12 mouse cellular contexts compared by ENCODE assay signal in genomic region chr19:19058710-19059398, GRCm38 (mm10). TPM values are rescaled to one million over a fixed set of nuclear protein-coding genes. Genes with fewer than 3 reads are reported as not detected.
A peak's percentile ranks its signal among the peaks of the same experiment; 100 is the strongest.
DNase-seq lines count a peak whose midpoint lies in the region; ATAC-seq and TF ChIP-seq lines count a peak whose summit lies in the region.
"Had no signal": no experiment of that assay in that cellular context is flagged by ENCODE, and none has a peak within 500 bp of the region (broad histone marks: within the 10 kb centered on the region; RNA-seq: fewer than 3 reads in every experiment).

No protein-coding gene starts in this region.

- no peak overlapping the region for H3K4me3 ChIP-seq in forebrain, embryonic 16.5 days (replicated peaks; ENCODE audit: low read length)
- H3K4me3 ChIP-seq in midbrain, embryonic 14.5 days (replicated peaks; ENCODE audit: low read depth, low read length) = no peak overlapping the region
- no peak overlapping the region for H3K4me3 ChIP-seq in cerebellum, adult 2 months (replicated peaks; ENCODE audit: insufficient read depth, low read depth, low read length)
- H3K4me3 ChIP-seq: heart, embryonic 13.5 days; limb, embryonic 12.5 days had no signal

- no peak for TF ChIP-seq POLR2A in cerebellum, adult 2 months (IDR thresholded peaks at IDR 0.05; ENCODE audit: borderline replicate concordance, insufficient read depth, low read length)

- WGBS in forebrain, embryonic 16.5 days = 23% methylated on average over 10 of the region's 10 CpGs
- 24% methylated on average over 10 of the region's 10 CpGs for WGBS in midbrain, embryonic 14.5 days
- 64% methylated on average over 10 of the region's 10 CpGs for WGBS in cerebellum, adult 2 months

- H3K27me3 ChIP-seq in forebrain, embryonic 16.5 days (replicated peaks; ENCODE audit: control insufficient read depth, insufficient read depth, low read length) = no peaks in the 10 kb centered on the region
- H3K27me3 ChIP-seq in midbrain, embryonic 14.5 days (ENCODE audit: control insufficient read depth, insufficient read depth, low read length) = no peaks in the 10 kb centered on the region
- no peaks in the 10 kb centered on the region for H3K27me3 ChIP-seq in cerebellum, adult 2 months (ENCODE audit: control insufficient read depth, insufficient read depth, low read length)
- H3K27me3 ChIP-seq: heart, embryonic 13.5 days; limb, embryonic 12.5 days had no signal

- peak; percentile 55 for DNase-seq in Muller cell, postnatal 12 days (ENCODE audit: inconsistent ontology term)
- peak; percentile 13 for DNase-seq in brain, adult 2 months (ENCODE audit: low read depth, low spot score)
- peak; percentile 49 for DNase-seq in midbrain, embryonic 14.5 days
- DNase-seq in frontal cortex, postnatal 25 days (ENCODE audit: low spot score in 2 of 2) = no peak
- no peak for DNase-seq in thymus, postnatal 0 days (ENCODE audit: low spot score)
- no peak for DNase-seq in cerebellum, adult 2 months
- DNase-seq: adrenal gland, postnatal 36 days; cerebellum, adult 8-10 months; lung, adult 2 months had no signal

- no peaks in the 10 kb centered on the region for H3K9me3 ChIP-seq in forebrain, embryonic 16.5 days (ENCODE audit: control insufficient read depth, low read length)
- H3K9me3 ChIP-seq in midbrain, embryonic 14.5 days (ENCODE audit: control insufficient read depth, low read length) = no peaks in the 10 kb centered on the region
- H3K9me3 ChIP-seq: heart, embryonic 13.5 days; limb, embryonic 12.5 days had no signal

- TF ChIP-seq CTCF in cerebellum, adult 2 months (IDR thresholded peaks at IDR 0.05; ENCODE audit: borderline replicate concordance, insufficient read depth, low read depth, low read length) = no peak

- peaks cover 12% of the 10 kb centered on the region for H3K4me1 ChIP-seq in forebrain, embryonic 16.5 days (replicated peaks; ENCODE audit: control insufficient read depth, insufficient read depth, low read length)
- peaks cover 23% of the 10 kb centered on the region for H3K4me1 ChIP-seq in midbrain, embryonic 14.5 days (ENCODE audit: control insufficient read depth, insufficient read depth, low read length)
- H3K4me1 ChIP-seq in cerebellum, adult 2 months (ENCODE audit: control insufficient read depth, insufficient read depth, low read length) = no peaks in the 10 kb centered on the region
- H3K4me1 ChIP-seq: heart, embryonic 13.5 days; limb, embryonic 12.5 days had no signal

- H3K36me3 ChIP-seq in forebrain, embryonic 16.5 days (ENCODE audit: control insufficient read depth, insufficient read depth) = no peaks in the 10 kb centered on the region
- no peaks in the 10 kb centered on the region for H3K36me3 ChIP-seq in midbrain, embryonic 14.5 days (ENCODE audit: control insufficient read depth, insufficient read depth, low read length)
- H3K36me3 ChIP-seq: heart, embryonic 13.5 days; limb, embryonic 12.5 days had no signal

- ATAC-seq in forebrain, embryonic 16.5 days = peak; percentile 77
- ATAC-seq in midbrain, embryonic 14.5 days (ENCODE audit: low FRiP score, low TSS enrichment) = peak; percentile 67

- H3K9ac ChIP-seq in forebrain, embryonic 16.5 days (replicated peaks; ENCODE audit: low read depth, low read length) = no peak overlapping the region
- no peak overlapping the region; the same call in 1 of the 2 replicates for H3K9ac ChIP-seq in midbrain, embryonic 14.5 days (replicated peaks; ENCODE audit: low read length)
- H3K9ac ChIP-seq: heart, embryonic 13.5 days; limb, embryonic 12.5 days had no signal

- H3K27ac ChIP-seq in forebrain, embryonic 16.5 days (ENCODE audit: low read length) = no peak overlapping the region
- H3K27ac ChIP-seq in midbrain, embryonic 14.5 days (replicated peaks; ENCODE audit: low read depth, low read length) = 0 out of 2 replicates have a peak overlapping the region, but pooled peaks have one; percentile 46
- H3K27ac ChIP-seq in cerebellum, adult 2 months (ENCODE audit: insufficient read depth, low read length) = no peak overlapping the region
- H3K27ac ChIP-seq: heart, embryonic 13.5 days; limb, embryonic 12.5 days had no signal

- H3K4me2 ChIP-seq in forebrain, embryonic 16.5 days (ENCODE audit: low read length) = peak overlapping the region; percentile 28
- peak overlapping the region; percentile 37 for H3K4me2 ChIP-seq in midbrain, embryonic 14.5 days (ENCODE audit: low read length)
- H3K4me2 ChIP-seq: heart, embryonic 13.5 days; limb, embryonic 12.5 days had no signal

RNA-seq across cellular contexts. Expression of gene Rorb, which starts 52.1 kb away (rescaled TPM):
- polyA plus RNA-seq in forebrain, embryonic 16.5 days (2015; fragmentation: Nextera tagmentation; extraction: Ambion mirVana) = 19.7 and 21.7 TPM in 2 replicates
- polyA plus RNA-seq in midbrain, embryonic 14.5 days (2014; fragmentation: Nextera tagmentation; extraction: Ambion mirVana) = 12.9 and 13.4 TPM in 2 replicates
- polyA plus RNA-seq in thymus, postnatal 0 days (2015; fragmentation: Nextera tagmentation; extraction: Ambion mirVana) = 0.01 TPM in 1 of 2 replicates, not detected in the other
- polyA plus RNA-seq in cerebellum, adult 2 months (2012; rRNA removed) = 3.9 and 4.9 TPM in 2 replicates

Comparison
In these comparisons a context has a peak if more than half of its experiments do, and no peak if none do; other contexts are left out.
1. DNase-seq: peak in Muller cell, postnatal 12 days (single experiment), brain, adult 2 months (single experiment) and midbrain, embryonic 14.5 days (single experiment); none in frontal cortex, postnatal 25 days (0 of 2), thymus, postnatal 0 days (single experiment) and cerebellum, adult 2 months (0 of 2).